In genomic region chr2:52967461-52967823, GRCm38 (mm10) we compare ENCODE assay signal across 25 mouse cellular contexts.
A peak's percentile ranks its signal among the peaks of the same experiment; 100 is the strongest.
DNase-seq lines count a peak whose midpoint lies in the region; ATAC-seq lines count a peak whose summit lies in the region.
"Had no signal": no experiment of that assay in that cellular context is flagged by ENCODE, and none has a peak within 500 bp of the region (broad histone marks: within the 10 kb centered on the region; RNA-seq: fewer than 3 reads in every experiment).

No protein-coding gene starts in this region.

- no peak overlapping the region for H3K9ac ChIP-seq in hindbrain, embryonic 16.5 days (ENCODE audit: low read depth, low read length)
- no peak overlapping the region for H3K9ac ChIP-seq in hindbrain, embryonic 11.5 days (ENCODE audit: low read depth, low read length)
- no peak overlapping the region for H3K9ac ChIP-seq in midbrain, embryonic 11.5 days (ENCODE audit: low read length)
- H3K9ac ChIP-seq in limb, embryonic 13.5 days: no peak overlapping the region
- H3K9ac ChIP-seq: heart, embryonic 12.5 days; intestine, embryonic 15.5 days; stomach, embryonic 15.5 days had no signal

- H3K4me3 ChIP-seq in hindbrain, embryonic 16.5 days (ENCODE audit: low read length): no peak overlapping the region
- no peak overlapping the region for H3K4me3 ChIP-seq in hindbrain, embryonic 11.5 days (ENCODE audit: low read depth, low read length)
- no peak overlapping the region for H3K4me3 ChIP-seq in midbrain, embryonic 10.5 days
- H3K4me3 ChIP-seq in midbrain, embryonic 11.5 days (ENCODE audit: low read depth, low read length): no peak overlapping the region
- no peak overlapping the region for H3K4me3 ChIP-seq in limb, embryonic 13.5 days
- H3K4me3 ChIP-seq: heart, embryonic 12.5 days; hindbrain, embryonic 10.5 days; intestine, embryonic 15.5 days; megakaryocyte, embryonic 14.5 days; stomach, embryonic 15.5 days had no signal

- H3K36me3 ChIP-seq in hindbrain, embryonic 16.5 days (ENCODE audit: control insufficient read depth, insufficient read depth, low read length): no peaks in the 10 kb centered on the region
- no peaks in the 10 kb centered on the region for H3K36me3 ChIP-seq in hindbrain, embryonic 11.5 days (ENCODE audit: control insufficient read depth, insufficient read depth, low read length)
- H3K36me3 ChIP-seq in midbrain, embryonic 10.5 days: no peaks in the 10 kb centered on the region
- no peaks in the 10 kb centered on the region for H3K36me3 ChIP-seq in midbrain, embryonic 11.5 days (ENCODE audit: control insufficient read depth, insufficient read depth, low read length)
- no peaks in the 10 kb centered on the region for H3K36me3 ChIP-seq in limb, embryonic 13.5 days
- H3K36me3 ChIP-seq: heart, embryonic 12.5 days; hindbrain, embryonic 10.5 days; intestine, embryonic 15.5 days; stomach, embryonic 15.5 days had no signal

- peaks cover 12% of the 10 kb centered on the region for H3K4me1 ChIP-seq in hindbrain, embryonic 16.5 days (ENCODE audit: control insufficient read depth, insufficient read depth, low read depth, low read length)
- H3K4me1 ChIP-seq in hindbrain, embryonic 11.5 days (replicated peaks; ENCODE audit: control insufficient read depth, insufficient read depth, low read length): no peaks in the 10 kb centered on the region
- peaks cover 26% of the 10 kb centered on the region for H3K4me1 ChIP-seq in midbrain, embryonic 10.5 days
- H3K4me1 ChIP-seq in midbrain, embryonic 11.5 days (ENCODE audit: control insufficient read depth, insufficient read depth, low read length): peaks cover 4% of the 10 kb centered on the region
- peaks cover 75% of the 10 kb centered on the region for H3K4me1 ChIP-seq in limb, embryonic 13.5 days
- H3K4me1 ChIP-seq: intestine, embryonic 15.5 days; megakaryocyte, embryonic 14.5 days had no signal

- DNase-seq in hindbrain, embryonic 11.5 days (ENCODE audit: low spot score): no peak
- DNase-seq in midbrain, embryonic 10.5 days (ENCODE audit: low spot score): no peak
- DNase-seq in midbrain, embryonic 11.5 days (ENCODE audit: low spot score, missing footprints): no peak
- DNase-seq in natural killer cell, adult 2 months (ENCODE audit: low spot score in 2 of 2): no peak
- no peak for DNase-seq in heart, adult 8-10 months (ENCODE audit: low spot score)
- DNase-seq: adrenal gland, postnatal 25 days; gastrocnemius, postnatal 14 days; heart, adult 18-20 months; kidney, adult 2 months; kidney, postnatal 10 days; layer of hippocampus, postnatal 36 days; left cerebral cortex, postnatal 4 days; lung, adult 18-20 months; midbrain, embryonic 14.5 days; right cerebral cortex, postnatal 25 days; thymus, postnatal 14 days had no signal

- no peaks in the 10 kb centered on the region for H3K9me3 ChIP-seq in hindbrain, embryonic 16.5 days (ENCODE audit: control insufficient read depth, low read length)
- no peaks in the 10 kb centered on the region for H3K9me3 ChIP-seq in hindbrain, embryonic 11.5 days (ENCODE audit: control insufficient read depth, low read length)
- H3K9me3 ChIP-seq in midbrain, embryonic 10.5 days (replicated peaks): no peaks in the 10 kb centered on the region
- no peaks in the 10 kb centered on the region for H3K9me3 ChIP-seq in midbrain, embryonic 11.5 days (ENCODE audit: control insufficient read depth, low read length)
- no peaks in the 10 kb centered on the region for H3K9me3 ChIP-seq in limb, embryonic 13.5 days
- H3K9me3 ChIP-seq: heart, embryonic 12.5 days; hindbrain, embryonic 10.5 days; intestine, embryonic 15.5 days; megakaryocyte, embryonic 14.5 days; stomach, embryonic 15.5 days had no signal

- WGBS in hindbrain, embryonic 16.5 days: 89% methylated on average over 5 of the region's 5 CpGs
- 93% methylated on average over 5 of the region's 5 CpGs for WGBS in hindbrain, embryonic 11.5 days
- 91% methylated on average over 5 of the region's 5 CpGs for WGBS in midbrain, embryonic 10.5 days
- WGBS in midbrain, embryonic 11.5 days: 94% methylated on average over 5 of the region's 5 CpGs
- WGBS in limb, embryonic 13.5 days: 91% methylated on average over 5 of the region's 5 CpGs

- no peaks in the 10 kb centered on the region for H3K27me3 ChIP-seq in hindbrain, embryonic 16.5 days (replicated peaks; ENCODE audit: control insufficient read depth, insufficient read depth, low read length)
- H3K27me3 ChIP-seq in hindbrain, embryonic 11.5 days (ENCODE audit: control insufficient read depth, insufficient read depth, low read length): no peaks in the 10 kb centered on the region
- H3K27me3 ChIP-seq in midbrain, embryonic 10.5 days (ENCODE audit: low read depth, poor library complexity, severe bottlenecking): no peaks in the 10 kb centered on the region
- no peaks in the 10 kb centered on the region for H3K27me3 ChIP-seq in midbrain, embryonic 11.5 days (ENCODE audit: control insufficient read depth, insufficient read depth, low read length)
- no peaks in the 10 kb centered on the region for H3K27me3 ChIP-seq in limb, embryonic 13.5 days
- H3K27me3 ChIP-seq: heart, embryonic 12.5 days; intestine, embryonic 15.5 days; stomach, embryonic 15.5 days had no signal

- H3K4me2 ChIP-seq in hindbrain, embryonic 16.5 days (ENCODE audit: low read length): no peak overlapping the region
- no peak overlapping the region for H3K4me2 ChIP-seq in hindbrain, embryonic 11.5 days (replicated peaks; ENCODE audit: low read depth, low read length)
- H3K4me2 ChIP-seq in midbrain, embryonic 11.5 days: no peak overlapping the region
- no peak overlapping the region for H3K4me2 ChIP-seq in limb, embryonic 13.5 days (replicated peaks)
- H3K4me2 ChIP-seq: heart, embryonic 12.5 days; intestine, embryonic 15.5 days; stomach, embryonic 15.5 days had no signal

- ATAC-seq in hindbrain, embryonic 16.5 days: 0 out of 2 replicates have a peak, but pooled peaks have one; percentile 19
- no peak for ATAC-seq in hindbrain, embryonic 11.5 days (ENCODE audit: low FRiP score)
- ATAC-seq in midbrain, embryonic 11.5 days (ENCODE audit: low FRiP score): no peak
- no peak for ATAC-seq in limb, embryonic 13.5 days (ENCODE audit: low FRiP score, low read depth)
- ATAC-seq: forebrain, embryonic 14.5 days; intestine, embryonic 15.5 days had no signal

- no peak overlapping the region for H3K27ac ChIP-seq in hindbrain, embryonic 16.5 days (ENCODE audit: low read depth, low read length)
- no peak overlapping the region for H3K27ac ChIP-seq in hindbrain, embryonic 11.5 days (ENCODE audit: low read depth, low read length)
- peak overlapping the region; percentile 23; the same call in 1 of the 2 replicates for H3K27ac ChIP-seq in midbrain, embryonic 10.5 days (replicated peaks)
- H3K27ac ChIP-seq in midbrain, embryonic 11.5 days (ENCODE audit: low read depth, low read length): no peak overlapping the region
- H3K27ac ChIP-seq in limb, embryonic 13.5 days: peak overlapping the region; percentile 88; the same call in 1 of the 2 replicates
- H3K27ac ChIP-seq: hindbrain, embryonic 10.5 days; hindbrain, postnatal 0 days; intestine, embryonic 15.5 days; stomach, embryonic 15.5 days had no signal

Comparison
In these comparisons a context has a peak if more than half of its experiments do, and no peak if none do; other contexts are left out.
1. H3K27ac ChIP-seq: peak in midbrain, embryonic 10.5 days (single experiment) and limb, embryonic 13.5 days (single experiment); none in hindbrain, embryonic 16.5 days (single experiment), hindbrain, embryonic 11.5 days (single experiment) and midbrain, embryonic 11.5 days (single experiment).